ENCODE assay signal across 30 mouse cellular contexts in genomic region chr13:64424347-64424746, GRCm38 (mm10).
"Had no signal": no experiment of that assay in that cellular context is flagged by ENCODE, and none has a peak within 500 bp of the region (broad histone marks: within the 10 kb centered on the region; RNA-seq: fewer than 3 reads in every experiment).

No protein-coding gene starts in this region.

- DNase-seq: left cerebral cortex, postnatal 4 days; liver, embryonic 13.5 days; liver, postnatal 0 days; lung, adult 18-20 months; lung, adult 2 months; lung, embryonic 14.5 days; lung, postnatal 10 days; lung, postnatal 14 days; lung, postnatal 36 days; lung, postnatal 4 days; midbrain, embryonic 14.5 days had no signal

- ATAC-seq: liver, embryonic 12.5 days; liver, postnatal 0 days; lung, postnatal 0 days; midbrain, embryonic 13.5 days; midbrain, embryonic 15.5 days; midbrain, embryonic 16.5 days had no signal

- H3K36me3 ChIP-seq: limb, embryonic 10.5 days; limb, embryonic 12.5 days; limb, embryonic 13.5 days; limb, embryonic 15.5 days; liver, embryonic 12.5 days; liver, embryonic 13.5 days; liver, embryonic 15.5 days; lung, embryonic 15.5 days; midbrain, embryonic 10.5 days; midbrain, embryonic 12.5 days; midbrain, embryonic 13.5 days; midbrain, embryonic 15.5 days; neural tube, embryonic 12.5 days had no signal

- H3K4me3 ChIP-seq: left cerebral cortex, adult 2 months; limb, embryonic 10.5 days; limb, embryonic 12.5 days; limb, embryonic 13.5 days; limb, embryonic 15.5 days; liver, embryonic 12.5 days; liver, embryonic 13.5 days; liver, embryonic 15.5 days; lung, embryonic 15.5 days; megakaryocyte, embryonic 14.5 days; midbrain, embryonic 10.5 days; midbrain, embryonic 12.5 days; midbrain, embryonic 13.5 days; midbrain, embryonic 15.5 days; myocyte; neural tube, embryonic 12.5 days had no signal

- H3K9ac ChIP-seq: limb, embryonic 12.5 days; limb, embryonic 13.5 days; limb, embryonic 15.5 days; liver, embryonic 12.5 days; liver, embryonic 13.5 days; liver, embryonic 14.5 days; liver, embryonic 15.5 days; liver, postnatal 0 days; lung, embryonic 14.5 days; lung, embryonic 15.5 days; midbrain, embryonic 12.5 days; midbrain, embryonic 13.5 days; midbrain, embryonic 15.5 days; neural tube, embryonic 12.5 days had no signal

- H3K4me1 ChIP-seq: limb, embryonic 10.5 days; limb, embryonic 15.5 days; lung, embryonic 15.5 days; megakaryocyte, embryonic 14.5 days; midbrain, embryonic 10.5 days; midbrain, embryonic 12.5 days; midbrain, embryonic 13.5 days; midbrain, embryonic 15.5 days; neural tube, embryonic 12.5 days had no signal

- H3K27ac ChIP-seq: left cerebral cortex, adult 2 months; limb, embryonic 10.5 days; limb, embryonic 12.5 days; limb, embryonic 13.5 days; limb, embryonic 15.5 days; liver, embryonic 12.5 days; liver, embryonic 13.5 days; liver, embryonic 14.5 days; liver, embryonic 15.5 days; lung, embryonic 15.5 days; macrophage; midbrain, embryonic 10.5 days; midbrain, embryonic 12.5 days; midbrain, embryonic 13.5 days; midbrain, embryonic 15.5 days; neural tube, embryonic 12.5 days had no signal

- H3K27me3 ChIP-seq: limb, embryonic 12.5 days; limb, embryonic 13.5 days; limb, embryonic 15.5 days; liver, embryonic 12.5 days; liver, embryonic 13.5 days; liver, embryonic 15.5 days; lung, embryonic 15.5 days; megakaryocyte, embryonic 14.5 days; midbrain, embryonic 12.5 days; midbrain, embryonic 13.5 days; midbrain, embryonic 15.5 days; neural tube, embryonic 12.5 days had no signal
